Comparison of ENCODE assay signal across 8 mouse cellular contexts in genomic region chr7:75781948-75782722, GRCm38 (mm10).
DNase-seq lines count a peak whose midpoint lies in the region; ATAC-seq and TF ChIP-seq lines count a peak whose summit lies in the region.

No protein-coding gene starts in this region.

- WGBS in forebrain, embryonic 10.5 days, result 12% methylated on average over 36 of the region's 36 CpGs
- whole genome bisulfite sequencing in heart, embryonic 15.5 days, result 10% methylated on average over 36 of the region's 36 CpGs
- 4% methylated on average over 36 of the region's 36 CpGs for WGBS in liver, embryonic 14.5 days (ENCODE audit: insufficient replicate concordance)
- 12% methylated on average over 36 of the region's 36 CpGs for WGBS in neural tube, embryonic 11.5 days
- 9% methylated on average over 36 of the region's 36 CpGs for WGBS in stomach, postnatal 0 days

- no peaks in the 10 kb centered on the region for H3K27me3 ChIP-seq in forebrain, embryonic 10.5 days (ENCODE audit: poor library complexity, severe bottlenecking)
- H3K27me3 ChIP-seq in heart, embryonic 15.5 days, result no peaks in the 10 kb centered on the region
- H3K27me3 ChIP-seq in liver, embryonic 14.5 days (ENCODE audit: control insufficient read depth, insufficient read depth, low read length), result no peaks in the 10 kb centered on the region
- no peaks in the 10 kb centered on the region for H3K27me3 ChIP-seq in neural tube, embryonic 11.5 days (ENCODE audit: control insufficient read depth, insufficient read depth, low read length)
- H3K27me3 ChIP-seq in stomach, postnatal 0 days (ENCODE audit: control insufficient read depth, insufficient read depth, low read length), result no peaks in the 10 kb centered on the region

- H3K9ac ChIP-seq in heart, embryonic 15.5 days, result peak overlapping the region; percentile 73
- H3K9ac ChIP-seq in liver, embryonic 14.5 days (replicated peaks), result peak overlapping the region; percentile 84
- peak overlapping the region; percentile 45 for H3K9ac ChIP-seq in neural tube, embryonic 11.5 days (ENCODE audit: low read length)
- H3K9ac ChIP-seq in stomach, postnatal 0 days (ENCODE audit: low read length), result peak overlapping the region; percentile 60

- H3K4me2 ChIP-seq in heart, embryonic 15.5 days, result peak overlapping the region; percentile 67
- peak overlapping the region; percentile 71 for H3K4me2 ChIP-seq in liver, embryonic 14.5 days (ENCODE audit: low read depth)
- H3K4me2 ChIP-seq in neural tube, embryonic 11.5 days (ENCODE audit: low read depth), result peak overlapping the region; percentile 53
- peak overlapping the region; percentile 63 for H3K4me2 ChIP-seq in stomach, postnatal 0 days (replicated peaks; ENCODE audit: low read depth)

- ATAC-seq in heart, embryonic 15.5 days (replicated peaks; ENCODE audit: insufficient number of reproducible peaks, insufficient read depth, low FRiP score, low read depth), result peak; percentile 92
- peak; percentile 96 for ATAC-seq in liver, embryonic 14.5 days (ENCODE audit: insufficient read depth)
- ATAC-seq in neural tube, embryonic 11.5 days (ENCODE audit: insufficient read depth, low FRiP score, low TSS enrichment), result peak; percentile 94
- peak; percentile 92 for ATAC-seq in stomach, postnatal 0 days (ENCODE audit: low FRiP score, low TSS enrichment)

- peaks cover 26% of the 10 kb centered on the region for H3K4me1 ChIP-seq in forebrain, embryonic 10.5 days
- peaks cover 16% of the 10 kb centered on the region for H3K4me1 ChIP-seq in heart, embryonic 15.5 days (replicated peaks)
- peaks cover 6 to 9% of the 10 kb centered on the region in 2 experiments for H3K4me1 ChIP-seq in liver, embryonic 14.5 days (replicated peaks; ENCODE audit: control insufficient read depth in 2 of 2, insufficient read depth in 2 of 2, low read length in 1 of 2)
- peaks cover 3% of the 10 kb centered on the region; the same call in 1 of the 2 replicates for H3K4me1 ChIP-seq in neural tube, embryonic 11.5 days (ENCODE audit: control insufficient read depth, insufficient read depth, low read length)
- no peaks in the 10 kb centered on the region for H3K4me1 ChIP-seq in stomach, postnatal 0 days (replicated peaks; ENCODE audit: control insufficient read depth, insufficient read depth)

- H3K27ac ChIP-seq in forebrain, embryonic 10.5 days, result peak overlapping the region; percentile 91
- peak overlapping the region; percentile 70 for H3K27ac ChIP-seq in heart, embryonic 15.5 days
- peak overlapping the region; percentile 49 for H3K27ac ChIP-seq in liver, embryonic 14.5 days
- no peak overlapping the region for H3K27ac ChIP-seq in neural tube, embryonic 11.5 days (ENCODE audit: low read depth, low read length)
- H3K27ac ChIP-seq in stomach, postnatal 0 days (replicated peaks), result no peak overlapping the region

- no peak; the same call in 1 of the 2 replicates for TF ChIP-seq CTCF in liver, embryonic 14.5 days (IDR thresholded peaks at IDR 0.05; ENCODE audit: low read depth)
- 0 out of 2 replicates have a peak, but pooled peaks have one; percentile 23 for TF ChIP-seq CTCF in stomach, postnatal 0 days (IDR thresholded peaks at IDR 0.05; ENCODE audit: low read depth)

- H3K4me3 ChIP-seq in forebrain, embryonic 10.5 days, result peak overlapping the region; percentile 69
- H3K4me3 ChIP-seq in heart, embryonic 15.5 days, result peak overlapping the region; percentile 72
- H3K4me3 ChIP-seq in liver, embryonic 14.5 days (ENCODE audit: insufficient read depth in 1 of 2, low read depth in 2 of 2, low read length in 2 of 2), result peak overlapping the region; percentile 72 to 78
- peak overlapping the region; percentile 42 for H3K4me3 ChIP-seq in neural tube, embryonic 11.5 days (ENCODE audit: low read depth, low read length)
- peak overlapping the region; percentile 53 for H3K4me3 ChIP-seq in stomach, postnatal 0 days (ENCODE audit: low read depth, low read length)

- peaks cover 32% of the 10 kb centered on the region for H3K36me3 ChIP-seq in forebrain, embryonic 10.5 days (replicated peaks)
- H3K36me3 ChIP-seq in heart, embryonic 15.5 days, result peaks cover 21% of the 10 kb centered on the region
- H3K36me3 ChIP-seq in liver, embryonic 14.5 days (replicated peaks; ENCODE audit: control insufficient read depth, insufficient read depth, low read depth), result peaks cover 26% of the 10 kb centered on the region
- no peaks in the 10 kb centered on the region for H3K36me3 ChIP-seq in neural tube, embryonic 11.5 days (ENCODE audit: control insufficient read depth, insufficient read depth, low read length)
- no peaks in the 10 kb centered on the region for H3K36me3 ChIP-seq in stomach, postnatal 0 days (ENCODE audit: control insufficient read depth, insufficient read depth, low read length)

- TF ChIP-seq EP300 in liver, embryonic 14.5 days (IDR thresholded peaks at IDR 0.05; ENCODE audit: low read depth), result no peak
- TF ChIP-seq EP300 in stomach, postnatal 0 days (optimal IDR thresholded peaks at IDR 0.05), result no peak

- peak; percentile 77 to 83 for DNase-seq in CD8-positive naive resting alpha-beta T cell, adult 2 months (ENCODE audit: low read depth in 2 of 2, low spot score in 2 of 2)
- DNase-seq in c-Kit-positive CD71-negative TER-119-negative erythroid progenitor cells, embryonic 14.5 days (ENCODE audit: low read depth), result peak; percentile 89
- peak; percentile 87 for DNase-seq in forebrain, embryonic 10.5 days (ENCODE audit: extremely low spot score, low spot score)
- peak; percentile 89 to 93 for DNase-seq in kidney, postnatal 25 days
- peak; percentile 91 to 92 (median 92) for DNase-seq in liver, embryonic 14.5 days (ENCODE audit: low read depth in 3 of 3, low spot score in 3 of 3)
- peak; percentile 91 for DNase-seq in neural tube, embryonic 11.5 days (ENCODE audit: low spot score)
- peak; percentile 82 for DNase-seq in stomach, postnatal 0 days (ENCODE audit: low spot score)

- no peaks in the 10 kb centered on the region for H3K9me3 ChIP-seq in forebrain, embryonic 10.5 days
- no peaks in the 10 kb centered on the region for H3K9me3 ChIP-seq in heart, embryonic 15.5 days (replicated peaks)
- H3K9me3 ChIP-seq in liver, embryonic 14.5 days (ENCODE audit: control insufficient read depth, low read length), result no peaks in the 10 kb centered on the region
- no peaks in the 10 kb centered on the region for H3K9me3 ChIP-seq in neural tube, embryonic 11.5 days (ENCODE audit: control insufficient read depth, low read length)
- no peaks in the 10 kb centered on the region for H3K9me3 ChIP-seq in stomach, postnatal 0 days (ENCODE audit: control insufficient read depth, low read length)

Comparison
In these comparisons a context has a peak if more than half of its experiments do, and no peak if none do; other contexts are left out.
1. H3K27ac ChIP-seq: peak in forebrain, embryonic 10.5 days (single experiment), heart, embryonic 15.5 days (single experiment) and liver, embryonic 14.5 days (single experiment); none in neural tube, embryonic 11.5 days (single experiment) and stomach, postnatal 0 days (single experiment).
2. Peak in every context shown above with its lines, with median percentiles within 50 percentile points of each other: DNase-seq, H3K4me3 ChIP-seq, ATAC-seq, H3K4me2 ChIP-seq and H3K9ac ChIP-seq.